Mouse (Mus musculus) heart, embryonic 14.5 days (tissue): ENCODE measurements around the gene Sort1. TPM values are rescaled to one million over a fixed set of nuclear protein-coding genes. Genes with fewer than 3 reads are reported as not detected.
A peak's percentile ranks its signal among the peaks of the same experiment; 100 is the strongest.

Experiments used
- ATAC-seq: fragments of 200-750 bp; cut with Nextera tagmentation; 2 replicates; pipeline ENCODE4 v1.8.0; 2017; ENCODE audit warnings: low read depth, moderate TSS enrichment; ENCODE audit not compliant: insufficient number of reproducible peaks, insufficient read depth, low FRiP score
- H3K27ac ChIP-seq, 2 experiments: fragments of 200-500 bp in 1 of 2; fragments of 300-500 bp in 1 of 2; sonication (generic) in 1 of 2; replicated peaks in 1 of 2; 2 replicates each; pipeline ENCODE4 v1.5.1; 2012 to 2014; ENCODE audit warnings: low read depth in 2 of 2, low read length in 2 of 2, control low read depth in 1 of 2, mild to moderate bottlenecking in 1 of 2, mixed read lengths in 1 of 2; ENCODE audit not compliant: control insufficient read depth in 1 of 2, insufficient read depth in 1 of 2
- H3K27me3 ChIP-seq: fragments of 300-500 bp; sonication (generic); 2 replicates; pipeline ENCODE4 v1.6.1; 2014; ENCODE audit warnings: mild to moderate bottlenecking, low read length, control low read depth; ENCODE audit not compliant: control insufficient read depth, insufficient read depth
- H3K36me3 ChIP-seq: fragments of 300-500 bp; sonication (generic); 2 replicates; pipeline ENCODE4 v1.6.1; 2014; ENCODE audit warnings: mild to moderate bottlenecking, control low read depth, low read length, mixed read lengths; ENCODE audit not compliant: control insufficient read depth, insufficient read depth
- H3K4me1 ChIP-seq, 2 experiments: fragments of 200-500 bp in 1 of 2; fragments of 300-500 bp in 1 of 2; sonication (generic) in 1 of 2; 2 replicates each; pipeline ENCODE4 v1.6.1; 2012 to 2014; ENCODE audit warnings: low read length in 2 of 2, control low read depth in 1 of 2, mixed read lengths in 1 of 2; ENCODE audit not compliant: control insufficient read depth in 2 of 2, insufficient read depth in 2 of 2
- H3K4me2 ChIP-seq: fragments of 300-500 bp; sonication (generic); 2 replicates; pipeline ENCODE4 v1.6.1; 2014; ENCODE audit warnings: mild to moderate bottlenecking, low read length
- H3K4me3 ChIP-seq, 2 experiments: fragments of 200-500 bp in 1 of 2; fragments of 300-500 bp in 1 of 2; sonication (generic) in 1 of 2; 2 replicates each; pipeline ENCODE4 v1.5.1; 2012 to 2014; ENCODE audit warnings: low read length in 2 of 2, mild to moderate bottlenecking in 2 of 2, control low read depth in 1 of 2, low read depth in 1 of 2, moderate library complexity in 1 of 2; ENCODE audit not compliant: control insufficient read depth in 1 of 2, insufficient read depth in 1 of 2
- H3K9ac ChIP-seq: fragments of 300-500 bp; sonication (generic); 2 replicates; pipeline ENCODE4 v1.6.1; 2014; ENCODE audit warnings: mild to moderate bottlenecking, low read length
- H3K9me3 ChIP-seq: fragments of 300-500 bp; sonication (generic); 2 replicates; pipeline ENCODE4 v1.6.1; 2016; ENCODE audit warnings: low read length, control low read depth; ENCODE audit not compliant: control insufficient read depth
- WGBS: fragments of 180-500 bp; shearing (Covaris S2); extraction: QIAGEN DNeasy Blood & Tissue Kit; methylation state at CpG from one replicate; pipeline ENCODE4 v1.1.7; 2014; 5-methylcytosine and 5-hydroxymethylcytosine counted together
- polyA plus RNA-seq: library from polyadenylated mRNA; unstranded; fragments of >200 nt; fragmentation: Nextera tagmentation; extraction: Ambion mirVana; gene quantifications from 2 replicates; pipeline ENCODE4 v1.2.1, GENCODE M21; 2014

Gene Sort1
- polyA plus RNA-seq, 1 experiment from 2014 or later: 21.4 TPM

- H3K9ac ChIP-seq: peak overlapping the region; percentile 49; the same call in 1 of the 2 replicates
- H3K4me2 ChIP-seq: peak overlapping the region; percentile 42
- H3K4me1 ChIP-seq: peaks cover 7 to 11% of the 10 kb centered on the region in 2 experiments
- H3K27me3 ChIP-seq: 0 out of 2 replicates have a peak, but pooled peaks cover 5% of the 10 kb centered on the region
- no peak overlapping the region for H3K27ac ChIP-seq
- H3K36me3 ChIP-seq: peaks cover 19% of the 10 kb centered on the region
- peak; percentile 68 for ATAC-seq
- no peak overlapping the region for H3K4me3 ChIP-seq
- WGBS: 1% methylated on average over 5 of the region's 5 CpGs
- H3K9me3 ChIP-seq: no peaks in the 10 kb centered on the region
Measured at GRCm38 (mm10) chr3:108389111-108389545, 105.2 kb downstream of the Sort1 start.

GRCm38 (mm10) chr3:108392299-108392698, 108.4 kb downstream of the Sort1 start:
- WGBS: 34% methylated on average over 10 of the region's 10 CpGs
- Histone ChIP-seq H3K9ac (0 out of 2 replicates have a peak overlapping the region, but pooled peaks have one; percentile 16), H3K9me3 (no peaks in the 10 kb centered on the region), H3K36me3 (0 out of 2 replicates have a peak, but pooled peaks cover 6% of the 10 kb centered on the region), H3K4me1 (peaks cover 3 to 6% of the 10 kb centered on the region in 2 experiments; a peak in 3 of 4 replicates), H3K27ac (no peak overlapping the region), H3K27me3 (0 out of 2 replicates have a peak, but pooled peaks cover 5% of the 10 kb centered on the region), H3K4me2 (peak overlapping the region; percentile 11; the same call in 1 of the 2 replicates), H3K4me3 (no peak overlapping the region)
- no peak for ATAC-seq

GRCm38 (mm10) chr3:108392793-108393192, 108.9 kb downstream of the Sort1 start:
- ATAC-seq: no peak
- Histone ChIP-seq H3K9ac (no peak overlapping the region), H3K4me3 (no peak overlapping the region), H3K27me3 (0 out of 2 replicates have a peak, but pooled peaks cover 5% of the 10 kb centered on the region), H3K4me1 (peaks cover 3 to 6% of the 10 kb centered on the region in 2 experiments; a peak in 3 of 4 replicates), H3K27ac (no peak overlapping the region), H3K36me3 (0 out of 2 replicates have a peak, but pooled peaks cover 5% of the 10 kb centered on the region), H3K9me3 (no peaks in the 10 kb centered on the region), H3K4me2 (peak overlapping the region; percentile 11; the same call in 1 of the 2 replicates)
- WGBS: 46% methylated on average over 15 of the region's 15 CpGs

- H3K9ac ChIP-seq: no peak overlapping the region
- H3K27me3 ChIP-seq: 0 out of 2 replicates have a peak, but pooled peaks cover 5% of the 10 kb centered on the region
- H3K36me3 ChIP-seq: 0 out of 2 replicates have a peak, but pooled peaks cover 3% of the 10 kb centered on the region
- H3K4me3 ChIP-seq: no peak overlapping the region
- no peaks in the 10 kb centered on the region; a peak in 1 of 4 replicates for H3K4me1 ChIP-seq
- H3K9me3 ChIP-seq: no peaks in the 10 kb centered on the region
- no peak overlapping the region for H3K4me2 ChIP-seq
- no peak overlapping the region for H3K27ac ChIP-seq
- 90% methylated on average over 9 of the region's 9 CpGs for WGBS
- no peak for ATAC-seq
Measured at GRCm38 (mm10) chr3:108398281-108398680, 114.4 kb downstream of the Sort1 start.

GRCm38 (mm10) chr3:108400442-108400841, 116.6 kb downstream of the Sort1 start:
- no peak overlapping the region for H3K27ac ChIP-seq
- H3K9ac ChIP-seq: no peak overlapping the region
- no peak overlapping the region for H3K4me2 ChIP-seq
- H3K36me3 ChIP-seq: 0 out of 2 replicates have a peak, but pooled peaks cover 3% of the 10 kb centered on the region
- H3K27me3 ChIP-seq: no peaks in the 10 kb centered on the region
- H3K9me3 ChIP-seq: no peaks in the 10 kb centered on the region
- no peaks in the 10 kb centered on the region; a peak in 1 of 4 replicates for H3K4me1 ChIP-seq
- ATAC-seq: no peak
- H3K4me3 ChIP-seq: no peak overlapping the region
- 74% methylated on average over 5 of the region's 5 CpGs for WGBS

- Histone ChIP-seq H3K4me3 (0 out of 4 replicates have a peak overlapping the region, but pooled peaks of 1 of the 2 experiments have one; percentile 2), H3K4me2 (peak overlapping the region; percentile 47), H3K4me1 (no peaks in the 10 kb centered on the region; a peak in 1 of 4 replicates), H3K9me3 (no peaks in the 10 kb centered on the region), H3K9ac (no peak overlapping the region), H3K27ac (no peak overlapping the region), H3K27me3 (0 out of 2 replicates have a peak, but pooled peaks cover under 1% of the 10 kb centered on the region), H3K36me3 (0 out of 2 replicates have a peak, but pooled peaks cover 3% of the 10 kb centered on the region)
- ATAC-seq: peak; percentile 79
- WGBS: 33% methylated on average over 22 of the region's 22 CpGs
Measured at GRCm38 (mm10) chr3:108401692-108402527, 118.0 kb downstream of the Sort1 start.

GRCm38 (mm10) chr3:108402528-108402920, 118.6 kb downstream of the Sort1 start:
- H3K27me3 ChIP-seq: 0 out of 2 replicates have a peak, but pooled peaks cover 4% of the 10 kb centered on the region
- no peaks in the 10 kb centered on the region; a peak in 1 of 4 replicates for H3K4me1 ChIP-seq
- H3K9ac ChIP-seq: no peak overlapping the region
- no peaks in the 10 kb centered on the region for H3K9me3 ChIP-seq
- H3K4me2 ChIP-seq: no peak overlapping the region
- H3K36me3 ChIP-seq: 0 out of 2 replicates have a peak, but pooled peaks cover 3% of the 10 kb centered on the region
- 93% methylated on average over 15 of the region's 15 CpGs for WGBS
- H3K4me3 ChIP-seq: no peak overlapping the region
- no peak for ATAC-seq
- H3K27ac ChIP-seq: no peak overlapping the region
